ENCODE assay signal across 13 mouse cellular contexts in genomic region chr9:4665691-4666090, GRCm38 (mm10).
"Had no signal": no experiment of that assay in that cellular context is flagged by ENCODE, and none has a peak within 500 bp of the region (broad histone marks: within the 10 kb centered on the region; RNA-seq: fewer than 3 reads in every experiment).

No protein-coding gene starts in this region.

- DNase-seq: cerebellum, adult 8-10 months; cerebellum, adult 9-10 months; cerebellum, adult 9-11 months; embryo, embryonic 11 days; forebrain, postnatal 0 days; gastrocnemius, adult 2 months; gastrocnemius, postnatal 10 days; gastrocnemius, postnatal 14 days; gastrocnemius, postnatal 25 days; gastrocnemius, postnatal 36 days; heart, adult 11 months; heart, adult 18-20 months; heart, adult 2 months had no signal
